Mouse (Mus musculus) WW6 (cell line): ENCODE data around the gene Btbd35f18.
"Not testable (repeated sequence)": the region's sequence is repeated elsewhere in the genome, so short reads cannot be mapped to it uniquely, and the experiment has no call there.

ENCODE experiments used
- DNase-seq: peaks from one replicate; pipeline ENCODE4 v3.0.0-alpha.2; 2013; ENCODE audit warnings: low read depth, low spot score

Btbd35f18 gene

GRCm38 (mm10) chrX:3699933-3700332, at the start of gene Btbd35f18:
Gene Btbd35f18, plus strand, starts transcription at chrX:3700233.
- DNase-seq: not testable (repeated sequence)
